Mouse (Mus musculus): ENCODE data around the gene Ttc33. TPM values are rescaled to one million over a fixed set of nuclear protein-coding genes. Genes with fewer than 3 reads are reported as not detected.

Gene Ttc33
- total RNA-seq, 2 experiments from 2014 or later: 39.3 to 48.5 TPM

DNA sequence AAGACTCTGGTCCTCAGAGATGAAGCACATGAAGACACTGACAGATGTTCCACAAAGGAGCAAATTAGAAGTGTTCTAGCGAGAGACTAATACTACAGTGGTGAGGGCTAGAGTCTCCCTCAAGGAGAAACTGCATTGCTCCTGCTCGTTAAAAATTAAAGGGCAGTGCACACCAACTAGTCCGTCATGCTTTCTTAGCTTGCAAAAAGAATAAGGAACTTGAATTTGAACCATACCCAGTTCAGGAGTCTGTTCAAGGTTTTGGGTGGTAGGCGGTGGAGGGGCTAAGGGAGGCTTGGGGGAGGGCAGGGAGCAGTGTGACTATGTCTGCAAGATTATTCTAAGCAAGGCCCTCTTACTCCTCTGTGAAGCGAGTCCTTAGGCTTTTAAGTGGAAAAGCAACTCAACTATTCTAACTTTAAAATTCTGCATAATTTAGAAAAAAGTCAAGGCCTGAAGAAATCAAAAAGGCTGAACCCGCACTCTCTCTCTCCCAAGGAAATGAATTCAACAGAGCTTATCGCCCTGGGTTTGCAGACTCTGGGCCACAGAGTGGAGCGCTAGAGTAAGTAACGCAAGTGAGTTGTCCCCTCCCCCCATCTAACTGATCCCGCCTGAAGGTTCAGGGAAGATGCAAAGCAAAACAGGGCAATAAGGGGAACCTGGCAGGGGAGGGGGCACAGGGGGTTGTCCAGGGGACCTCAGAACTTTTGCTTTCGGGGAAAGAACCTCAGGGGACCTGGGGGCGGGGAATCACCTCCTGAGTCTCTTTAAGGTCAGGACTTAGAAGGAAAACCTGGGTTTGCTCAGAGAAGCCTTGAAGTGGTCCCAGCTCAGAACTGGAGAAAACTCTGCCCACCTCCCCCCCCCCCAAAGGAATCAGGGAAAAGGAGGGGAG, 56.2 kb downstream of the Ttc33 start:
- DNase-seq: peak; percentile 33

DNA sequence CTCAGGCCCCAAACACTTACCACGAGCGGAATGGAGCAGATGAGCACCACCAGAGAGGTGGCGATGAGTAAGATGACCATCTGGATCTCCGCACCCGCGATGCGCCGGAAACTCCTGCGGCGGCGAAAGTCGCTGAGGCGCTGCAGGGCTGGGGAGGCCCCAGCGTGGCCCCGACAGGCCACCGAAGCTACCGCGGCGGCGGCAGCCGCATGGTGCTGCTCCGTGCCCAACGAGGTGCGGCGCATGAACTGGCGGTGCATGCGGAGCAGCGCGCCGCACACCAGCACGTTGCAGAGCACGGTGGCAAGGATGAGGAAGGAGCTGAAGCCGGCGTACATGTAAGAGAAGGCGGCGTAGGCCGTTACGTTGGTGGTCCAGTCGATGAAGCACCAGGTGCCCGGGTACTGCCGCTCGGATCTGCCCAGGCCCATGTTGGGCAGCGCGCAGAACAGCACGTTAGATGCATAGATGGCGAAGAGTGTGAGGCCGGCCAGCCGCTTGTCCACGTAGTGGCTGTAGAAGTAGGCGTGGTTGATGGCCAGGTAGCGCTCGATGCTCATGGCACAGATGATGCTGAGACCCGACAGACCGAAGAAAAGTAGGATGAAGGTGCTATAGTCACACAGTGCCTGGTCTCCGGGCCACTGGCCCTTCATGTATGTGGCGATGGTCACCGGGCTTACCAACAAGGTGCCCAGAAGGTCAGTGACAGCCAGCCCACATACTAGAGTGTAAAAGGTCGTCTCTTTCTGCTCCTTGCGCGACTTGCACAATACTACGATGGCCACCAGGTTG, 57.1 kb downstream of the Ttc33 start:
- DNase-seq: peak; percentile 16

DNA sequence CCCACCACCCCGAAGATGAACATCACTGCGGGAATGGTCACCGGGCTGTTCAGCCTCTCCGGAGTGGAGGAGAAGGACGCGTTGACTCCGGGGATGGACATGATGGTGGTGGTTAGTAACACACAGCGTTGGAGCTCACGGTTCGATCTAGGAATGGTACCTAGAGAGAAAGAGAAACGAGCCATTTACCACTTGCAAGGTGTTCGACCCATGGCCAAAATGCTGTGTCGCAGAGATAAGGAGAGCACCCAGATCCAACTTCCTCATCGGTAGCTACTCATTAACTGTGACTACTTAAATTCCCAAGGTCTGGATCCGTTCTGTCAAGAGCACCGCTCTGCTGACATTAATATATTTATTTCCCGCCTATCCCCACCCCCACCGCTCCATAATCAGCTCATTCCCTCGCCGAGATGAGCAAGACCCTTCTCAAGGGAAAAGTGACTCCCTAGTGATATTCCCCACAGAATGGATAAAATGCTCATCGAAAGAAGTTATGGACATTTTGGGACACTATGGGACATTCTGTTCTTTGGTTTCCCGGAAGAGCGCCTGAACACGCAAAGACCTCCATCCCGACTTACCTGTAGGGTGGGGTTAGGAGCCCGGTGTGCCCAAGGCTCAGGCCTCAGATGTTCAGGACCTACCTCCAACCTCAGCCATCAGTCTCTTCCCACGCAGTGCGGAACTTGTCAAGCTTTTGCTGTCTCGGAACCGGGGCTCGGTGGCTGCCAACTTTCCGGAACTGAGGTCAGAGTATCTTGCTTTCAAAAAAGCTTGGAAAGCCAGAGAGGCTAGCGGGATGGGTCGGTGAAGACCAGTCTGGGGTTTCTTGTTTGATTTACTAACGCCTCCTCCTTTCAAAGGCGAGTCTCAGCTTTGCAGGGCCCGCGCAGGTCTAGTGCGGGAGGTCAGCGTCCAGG, 58.0 kb downstream of the Ttc33 start:
- no peak for DNase-seq

GRCm38 (mm10) chr15:5243959-5244905, 58.9 kb downstream of the Ttc33 start, which contains the start of gene Ptger4:
Ptger4 (minus strand) TSS chr15:5244187.
- DNase-seq: peak; percentile 90

DNA sequence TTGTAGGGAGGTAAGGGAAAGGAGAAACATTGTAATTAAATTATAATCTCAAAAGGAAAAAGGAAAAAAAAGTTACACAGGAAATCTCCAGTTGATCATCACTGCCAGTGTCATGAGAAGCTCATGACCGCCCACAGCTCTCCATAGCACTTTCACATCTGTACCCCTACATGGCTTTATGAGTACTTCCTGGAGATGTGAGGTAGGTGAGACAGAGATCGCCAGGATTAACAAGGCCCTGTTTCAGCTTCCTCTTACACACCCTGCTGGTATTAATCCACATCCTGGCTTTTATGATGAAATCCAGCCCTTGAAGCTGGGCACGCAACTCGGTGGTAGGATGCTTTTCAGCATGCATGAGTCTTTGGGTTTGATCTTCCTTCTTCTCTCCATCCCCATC, 64.9 kb downstream of the Ttc33 start:
- DNase-seq: no peak

GRCm38 (mm10) chr15:5260183-5260582, 74.9 kb downstream of the Ttc33 start:
- no peak for DNase-seq

GRCm38 (mm10) chr15:5261004-5261403, 75.7 kb downstream of the Ttc33 start:
- DNase-seq: no peak

DNA sequence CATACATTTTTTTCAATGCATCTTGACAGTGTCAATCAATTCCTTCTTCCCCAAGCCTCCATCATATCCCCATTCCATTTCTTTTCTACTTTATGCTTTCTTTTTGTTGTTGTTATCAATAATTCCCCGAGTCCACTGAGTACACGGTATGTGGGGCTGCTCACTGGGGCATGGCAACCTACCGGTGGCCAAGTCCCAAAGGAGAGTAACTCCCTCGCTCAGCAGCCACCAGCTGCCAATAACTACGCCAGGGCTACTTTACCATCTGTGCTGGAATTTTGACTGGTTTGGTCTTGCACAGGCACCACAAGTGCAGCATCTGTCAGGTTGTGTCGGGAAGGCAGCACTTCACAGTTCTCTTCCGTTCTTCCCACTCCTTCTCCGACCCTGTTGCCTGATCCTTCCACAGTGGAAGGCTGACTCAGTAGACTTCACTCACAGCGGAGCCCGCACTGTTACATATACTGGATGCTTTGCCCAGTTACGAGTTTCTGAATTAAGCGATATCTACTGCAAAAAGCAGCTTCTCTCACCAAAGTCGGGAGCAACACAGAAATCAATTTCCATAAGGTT, 76.9 kb downstream of the Ttc33 start:
- DNase-seq: no peak

DNA sequence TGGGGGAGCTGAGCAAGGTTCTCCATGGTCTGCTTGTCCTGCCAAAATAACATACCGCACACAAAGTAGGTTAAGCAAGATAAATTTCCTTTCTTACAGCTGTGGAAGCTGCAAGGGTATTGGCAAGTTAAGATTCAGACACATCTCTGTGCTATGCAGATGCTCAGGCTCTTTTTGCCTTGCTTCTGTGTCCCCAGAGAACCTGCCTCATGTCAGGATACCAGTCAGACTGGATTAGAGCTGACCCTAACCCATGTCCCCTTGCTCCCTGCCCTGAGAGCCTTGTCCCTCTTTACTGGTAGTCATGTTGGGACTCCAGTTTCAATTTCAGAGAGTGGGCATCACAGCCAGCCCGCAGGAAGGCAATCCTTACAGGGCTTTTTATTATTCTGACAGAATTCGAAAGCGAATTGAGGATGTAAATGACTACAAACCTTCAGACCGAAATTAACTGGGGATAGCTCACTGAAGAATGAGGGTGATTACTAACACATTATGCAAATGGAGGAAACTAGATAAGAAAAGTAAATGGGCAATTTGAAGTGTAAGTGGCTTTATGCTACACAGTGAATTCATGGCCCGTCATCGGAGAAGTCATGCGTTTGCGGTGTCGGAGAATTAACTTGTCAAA, 77.7 kb downstream of the Ttc33 start:
- no peak for DNase-seq

DNA sequence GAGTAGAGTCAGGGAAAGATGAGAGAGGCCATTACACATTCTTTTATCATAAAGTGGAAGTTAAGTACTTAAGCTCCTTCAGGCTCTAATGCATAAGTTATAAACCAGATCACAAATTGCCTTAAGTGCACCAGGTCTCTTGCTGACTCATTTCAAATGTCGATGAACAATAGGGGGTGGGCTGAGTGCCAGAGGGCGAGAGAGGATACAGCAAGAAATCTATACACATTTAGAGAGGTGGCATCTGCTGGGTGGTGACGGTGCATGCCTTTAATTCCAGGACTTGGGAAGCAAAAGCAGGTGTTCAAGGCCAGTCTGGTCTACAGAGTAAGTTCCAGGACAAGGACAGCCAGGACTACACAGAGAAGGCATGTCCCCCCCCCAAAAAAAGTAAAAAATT, 80.8 kb downstream of the Ttc33 start:
- DNase-seq: no peak

Other genes with a start within 250 kb of the Ttc33 start
- 1 to 10 TPM; 1.4 to 1.8 TPM for gene C7, start 121.8 kb upstream of the Ttc33 start, total RNA-seq (2021)
- 1 to 10 TPM; 1.9 to 2.1 TPM for gene Card6, start 77.0 kb upstream of the Ttc33 start, total RNA-seq (2021)
- 100 to 1,000 TPM; 168 to 176 TPM for gene Rpl37, start 68.9 kb upstream of the Ttc33 start, total RNA-seq (2021)
- gene Prkaa1, start 41.7 kb upstream of the Ttc33 start, total RNA-seq (2021): 10 to 100 TPM; 11.5 to 11.6 TPM
- gene Ptger4, start 58.7 kb downstream of the Ttc33 start, total RNA-seq (2021): 1 to 10 TPM in 1 of 2 experiments, under 1 TPM in 1; 0.49 to 1.9 TPM